Comparison of ENCODE assay signal across 15 mouse cellular contexts in genomic region chrX:71434448-71434847, GRCm38 (mm10). TPM values are rescaled to one million over a fixed set of nuclear protein-coding genes. Genes with fewer than 3 reads are reported as not detected.
DNase-seq lines count a peak whose midpoint lies in the region; ATAC-seq and TF ChIP-seq lines count a peak whose summit lies in the region.
"Had no signal": no experiment of that assay in that cellular context is flagged by ENCODE, and none has a peak within 500 bp of the region (broad histone marks: within the 10 kb centered on the region; RNA-seq: fewer than 3 reads in every experiment).

No protein-coding gene starts in this region.

- H3K27ac ChIP-seq in forebrain, embryonic 10.5 days = no peak overlapping the region
- H3K27ac ChIP-seq in forebrain, embryonic 14.5 days (ENCODE audit: low read depth, low read length) = no peak overlapping the region
- no peak overlapping the region for H3K27ac ChIP-seq in hindbrain, embryonic 15.5 days (replicated peaks)
- H3K27ac ChIP-seq in midbrain, postnatal 0 days (ENCODE audit: low read depth, low read length) = no peak overlapping the region
- H3K27ac ChIP-seq in left cerebral cortex, adult 2 months = no peak overlapping the region
- H3K27ac ChIP-seq: embryonic facial prominence, embryonic 13.5 days; stomach, embryonic 15.5 days had no signal

- H3K9me3 ChIP-seq in forebrain, embryonic 10.5 days = no peaks in the 10 kb centered on the region
- H3K9me3 ChIP-seq in forebrain, embryonic 14.5 days (replicated peaks; ENCODE audit: control insufficient read depth, low read length) = no peaks in the 10 kb centered on the region
- no peaks in the 10 kb centered on the region for H3K9me3 ChIP-seq in hindbrain, embryonic 15.5 days
- no peaks in the 10 kb centered on the region for H3K9me3 ChIP-seq in midbrain, postnatal 0 days (ENCODE audit: low read length)
- H3K9me3 ChIP-seq: embryonic facial prominence, embryonic 13.5 days; stomach, embryonic 15.5 days had no signal

- no peak overlapping the region for H3K9ac ChIP-seq in forebrain, embryonic 14.5 days (ENCODE audit: low read length)
- H3K9ac ChIP-seq in hindbrain, embryonic 15.5 days = no peak overlapping the region
- no peak overlapping the region for H3K9ac ChIP-seq in midbrain, postnatal 0 days (replicated peaks; ENCODE audit: low read length, poor library complexity, severe bottlenecking)
- H3K9ac ChIP-seq: embryonic facial prominence, embryonic 13.5 days; lung, embryonic 14.5 days; stomach, embryonic 15.5 days had no signal

- DNase-seq in forebrain, embryonic 10.5 days (ENCODE audit: extremely low spot score, low spot score) = peak; percentile 22
- peak; percentile 53 for DNase-seq in forebrain, embryonic 14.5 days (ENCODE audit: low spot score)
- DNase-seq in midbrain, postnatal 0 days (ENCODE audit: low spot score) = peak; percentile 6
- no peak for DNase-seq in spleen, postnatal 14 days (ENCODE audit: low spot score in 2 of 2)
- DNase-seq in left cerebral cortex, adult 2 months (ENCODE audit: extremely low spot score in 1 of 2, low spot score in 2 of 2) = no peak
- DNase-seq in adrenal gland, postnatal 36 days = no peak
- DNase-seq: cerebellum, postnatal 14 days; gastrocnemius, postnatal 10 days; kidney, postnatal 14 days; left cerebral cortex, postnatal 4 days; lung, embryonic 14.5 days had no signal

- H3K4me3 ChIP-seq in forebrain, embryonic 10.5 days = no peak overlapping the region
- H3K4me3 ChIP-seq in forebrain, embryonic 14.5 days (ENCODE audit: low read depth, low read length) = no peak overlapping the region
- no peak overlapping the region for H3K4me3 ChIP-seq in hindbrain, embryonic 15.5 days
- no peak overlapping the region for H3K4me3 ChIP-seq in midbrain, postnatal 0 days (ENCODE audit: low read depth, low read length)
- H3K4me3 ChIP-seq in left cerebral cortex, adult 2 months = no peak overlapping the region
- H3K4me3 ChIP-seq: embryonic facial prominence, embryonic 13.5 days; stomach, embryonic 15.5 days had no signal

- WGBS in forebrain, embryonic 10.5 days = 74% methylated on average over 1 of the region's 1 CpGs
- 36% methylated on average over 1 of the region's 1 CpGs for WGBS in forebrain, embryonic 14.5 days
- WGBS in hindbrain, embryonic 15.5 days = 35% methylated on average over 1 of the region's 1 CpGs
- WGBS in midbrain, postnatal 0 days = 42% methylated on average over 1 of the region's 1 CpGs

- H3K27me3 ChIP-seq in forebrain, embryonic 10.5 days (ENCODE audit: poor library complexity, severe bottlenecking) = peaks cover 45% of the 10 kb centered on the region
- no peaks in the 10 kb centered on the region for H3K27me3 ChIP-seq in forebrain, embryonic 14.5 days (replicated peaks; ENCODE audit: control insufficient read depth, insufficient read depth, low read length)
- no peaks in the 10 kb centered on the region for H3K27me3 ChIP-seq in hindbrain, embryonic 15.5 days
- H3K27me3 ChIP-seq in midbrain, postnatal 0 days (ENCODE audit: insufficient read depth, low read length) = no peaks in the 10 kb centered on the region
- H3K27me3 ChIP-seq: embryonic facial prominence, embryonic 13.5 days; stomach, embryonic 15.5 days had no signal

- intact Hi-C loops in left cerebral cortex, adult 2 months (cut with DNase I) = loop anchor here (2.0 kb wide), 1 partner anchor 58 kb away; the partner anchor contains the start of gene Cd99l2

- ATAC-seq in forebrain, embryonic 14.5 days = peak; percentile 87
- ATAC-seq in hindbrain, embryonic 15.5 days (ENCODE audit: low FRiP score, low read depth) = peak; percentile 61
- no peak for ATAC-seq in midbrain, postnatal 0 days (ENCODE audit: low FRiP score)

- no peaks in the 10 kb centered on the region for H3K36me3 ChIP-seq in forebrain, embryonic 10.5 days (replicated peaks)
- peaks cover 3% of the 10 kb centered on the region; the same call in 1 of the 2 replicates for H3K36me3 ChIP-seq in forebrain, embryonic 14.5 days (ENCODE audit: control insufficient read depth, insufficient read depth, low read length)
- H3K36me3 ChIP-seq in hindbrain, embryonic 15.5 days = no peaks in the 10 kb centered on the region
- H3K36me3 ChIP-seq in midbrain, postnatal 0 days (ENCODE audit: insufficient read depth, low read length) = no peaks in the 10 kb centered on the region
- H3K36me3 ChIP-seq: stomach, embryonic 15.5 days had no signal

- peaks cover 18% of the 10 kb centered on the region for H3K4me1 ChIP-seq in forebrain, embryonic 10.5 days
- 0 out of 2 replicates have a peak, but pooled peaks cover 3% of the 10 kb centered on the region for H3K4me1 ChIP-seq in forebrain, embryonic 14.5 days (ENCODE audit: control insufficient read depth, insufficient read depth, low read length)
- no peaks in the 10 kb centered on the region for H3K4me1 ChIP-seq in hindbrain, embryonic 15.5 days (replicated peaks)
- H3K4me1 ChIP-seq in midbrain, postnatal 0 days (ENCODE audit: insufficient read depth, low read length) = no peaks in the 10 kb centered on the region
- H3K4me1 ChIP-seq: embryonic facial prominence, embryonic 13.5 days; stomach, embryonic 15.5 days had no signal

- H3K4me2 ChIP-seq in forebrain, embryonic 14.5 days (ENCODE audit: low read length) = no peak overlapping the region
- no peak overlapping the region for H3K4me2 ChIP-seq in hindbrain, embryonic 15.5 days
- no peak overlapping the region for H3K4me2 ChIP-seq in midbrain, postnatal 0 days (ENCODE audit: low read depth, low read length, poor library complexity, severe bottlenecking)
- H3K4me2 ChIP-seq: embryonic facial prominence, embryonic 13.5 days; liver, embryonic 11.5 days; lung, embryonic 14.5 days; stomach, embryonic 15.5 days had no signal

- no peak for TF ChIP-seq CTCF in midbrain, postnatal 0 days (IDR thresholded peaks at IDR 0.05)
- no peak for TF ChIP-seq CTCF in left cerebral cortex, adult 2 months (IDR thresholded peaks at IDR 0.05)

RNA-seq across cellular contexts. Expression of gene Cd99l2, which starts 58.2 kb away (rescaled TPM):
- polyA plus RNA-seq in forebrain, embryonic 10.5 days (2016; fragmentation: Nextera tagmentation; extraction: Ambion mirVana) = 21.7 and 23.4 TPM in 2 replicates
- polyA plus RNA-seq in forebrain, embryonic 14.5 days (2014; fragmentation: Nextera tagmentation; extraction: Ambion mirVana) = 48.8 and 50.2 TPM in 2 replicates
- polyA plus RNA-seq in hindbrain, embryonic 15.5 days (2015; fragmentation: Nextera tagmentation; extraction: Ambion mirVana) = 85.2 and 86.4 TPM in 2 replicates
- total RNA-seq in midbrain, postnatal 0 days (2014; rRNA removed) = 85.6 and 105 TPM in 2 replicates
- polyA plus RNA-seq in midbrain, postnatal 0 days (2015; fragmentation: Nextera tagmentation; extraction: Ambion mirVana) = 74.3 and 74.8 TPM in 2 replicates
- 10 to 100 TPM; 65.6 to 66.7 TPM for total RNA-seq in left cerebral cortex, adult 2 months (2021)
- 10 to 100 TPM; 84.0 to 93.2 TPM for total RNA-seq in adrenal gland, postnatal 36 days (2021)

Comparison
In these comparisons a context has a peak if more than half of its experiments do, and no peak if none do; other contexts are left out.
1. DNase-seq: peak in forebrain, embryonic 10.5 days (single experiment), forebrain, embryonic 14.5 days (single experiment) and midbrain, postnatal 0 days (single experiment); none in spleen, postnatal 14 days (0 of 2), left cerebral cortex, adult 2 months (0 of 2) and adrenal gland, postnatal 36 days (0 of 2).